Mouse (Mus musculus) heart, adult 9 months (tissue): ENCODE results near the gene Osbpl10.
A peak's percentile ranks its signal among the peaks of the same experiment; 100 is the strongest.
"Not testable (repeated sequence)": the region's sequence is repeated elsewhere in the genome, so short reads cannot be mapped to it uniquely, and the experiment has no call there.

Source experiments
- DNase-seq, 2 experiments: peaks; one replicate each; pipeline ENCODE4 v3.0.0; 2022; ENCODE audit warnings: low spot score in 2 of 2

Gene Osbpl10

GRCm38 (mm10) chr9:114978281-114979111 is at the start of gene Osbpl10:
TSS of gene Osbpl10 (plus strand) at chr9:114978569.
- peak; percentile 87 for DNase-seq

- DNase-seq = peak; percentile 81 to 90
Observed at GRCm38 (mm10) chr9:114930464-114931090, 47.8 kb upstream of the Osbpl10 start.

GRCm38 (mm10) chr9:114932607-114933006 is 45.8 kb upstream of the Osbpl10 start:
- DNase-seq = peak in 1 of 2 experiments; percentile 9

- no peak for DNase-seq
Observed at GRCm38 (mm10) chr9:114933037-114933722, 45.2 kb upstream of the Osbpl10 start.

- DNase-seq = peak; percentile 97 to 98
Observed at GRCm38 (mm10) chr9:114933723-114934171, 44.6 kb upstream of the Osbpl10 start, which contains the start of gene Gpd1l. TSS of gene Gpd1l (minus strand) at chr9:114933987.

- DNase-seq = no peak
Observed at GRCm38 (mm10) chr9:114934231-114934630, 44.1 kb upstream of the Osbpl10 start.

- DNase-seq = no peak
Observed at GRCm38 (mm10) chr9:114935321-114935720, 43.0 kb upstream of the Osbpl10 start.

- DNase-seq = no peak
Observed at GRCm38 (mm10) chr9:114936687-114937086, 41.7 kb upstream of the Osbpl10 start.

- DNase-seq = no peak
Observed at GRCm38 (mm10) chr9:114944642-114945041, 33.7 kb upstream of the Osbpl10 start.

GRCm38 (mm10) chr9:114945576-114945975 is 32.8 kb upstream of the Osbpl10 start:
- no peak for DNase-seq

- DNase-seq = peak; percentile 40 to 50
Observed at GRCm38 (mm10) chr9:114948395-114948794, 30.0 kb upstream of the Osbpl10 start.

- DNase-seq = no peak
Observed at GRCm38 (mm10) chr9:114952866-114953265, 25.5 kb upstream of the Osbpl10 start.

- no peak for DNase-seq
Observed at GRCm38 (mm10) chr9:114955340-114955739, 23.0 kb upstream of the Osbpl10 start.

GRCm38 (mm10) chr9:114956945-114957344 is 21.4 kb upstream of the Osbpl10 start:
- DNase-seq = peak; percentile 27 to 47

GRCm38 (mm10) chr9:114960043-114960789 is 18.2 kb upstream of the Osbpl10 start:
- DNase-seq = peak; percentile 27 to 41

- DNase-seq = no peak
Observed at GRCm38 (mm10) chr9:114960844-114961243, 17.5 kb upstream of the Osbpl10 start.

GRCm38 (mm10) chr9:114964093-114964492 is 14.3 kb upstream of the Osbpl10 start:
- DNase-seq = no peak

GRCm38 (mm10) chr9:114966286-114966685 is 12.1 kb upstream of the Osbpl10 start:
- DNase-seq = not testable (repeated sequence)

GRCm38 (mm10) chr9:114977461-114978280 is 698 bp upstream of the Osbpl10 start:
- no peak for DNase-seq

- no peak for DNase-seq
Observed at GRCm38 (mm10) chr9:114979969-114980368, 1.6 kb downstream of the Osbpl10 start.
